Mouse (Mus musculus) heart, embryonic 10.5 days (tissue): ENCODE data around the gene Mtg2. TPM values are rescaled to one million over a fixed set of nuclear protein-coding genes. Genes with fewer than 3 reads are reported as not detected.

Experiments
- DNase-seq: peaks from one replicate; pipeline ENCODE4 v3.0.0-alpha.2; 2017; ENCODE audit warnings: low spot score
- H3K27ac ChIP-seq: fragments of 300-500 bp; sonication (generic); 2 replicates; pipeline ENCODE4 v1.5.1; 2016; ENCODE audit warnings: mild to moderate bottlenecking
- H3K27me3 ChIP-seq: fragments of 300-500 bp; sonication (generic); 2 replicates; pipeline ENCODE4 v1.6.1; 2016; ENCODE audit warnings: mild to moderate bottlenecking; ENCODE audit not compliant: poor library complexity, insufficient read depth, severe bottlenecking
- H3K36me3 ChIP-seq: fragments of 300-500 bp; sonication (generic); 2 replicates; pipeline ENCODE4 v1.6.1; 2016; ENCODE audit warnings: mild to moderate bottlenecking, moderate library complexity
- H3K4me1 ChIP-seq: fragments of 300-500 bp; sonication (generic); 2 replicates; pipeline ENCODE4 v1.6.1; 2016; ENCODE audit warnings: mild to moderate bottlenecking
- H3K4me3 ChIP-seq: fragments of 300-500 bp; sonication (generic); 2 replicates; pipeline ENCODE4 v1.5.1; 2016; ENCODE audit warnings: mild to moderate bottlenecking, moderate library complexity
- H3K9me3 ChIP-seq: fragments of 300-500 bp; sonication (generic); 2 replicates; pipeline ENCODE4 v1.6.1; 2016; ENCODE audit warnings: mild to moderate bottlenecking, moderate library complexity
- WGBS: fragments of 180-500 bp; shearing (Covaris S2); methylation state at CpG from one replicate; pipeline ENCODE4 v1.1.7; 2016; 5-methylcytosine and 5-hydroxymethylcytosine counted together
- polyA plus RNA-seq: library from polyadenylated mRNA; unstranded; fragments of >200 nt; fragmentation: Nextera tagmentation; extraction: Ambion mirVana; gene quantifications from 2 replicates; pipeline ENCODE4 v1.2.1, GENCODE M21; 2016

Mtg2 gene
- polyA plus RNA-seq, 1 experiment from 2014 or later, result 29.7 TPM

GRCm38 (mm10) chr2:180099529-180099928 lies 29.1 kb downstream of the Mtg2 start:
- Histone ChIP-seq H3K36me3 (no peaks in the 10 kb centered on the region), H3K27me3 (peaks cover 92% of the 10 kb centered on the region), H3K27ac (no peak overlapping the region), H3K4me3 (peak overlapping the region; percentile 15; the same call in 1 of the 2 replicates), H3K4me1 (peaks cover 26% of the 10 kb centered on the region), H3K9me3 (no peaks in the 10 kb centered on the region)
- WGBS, result 9% methylated on average over 15 of the region's 15 CpGs
- DNase-seq, result no peak

DNA sequence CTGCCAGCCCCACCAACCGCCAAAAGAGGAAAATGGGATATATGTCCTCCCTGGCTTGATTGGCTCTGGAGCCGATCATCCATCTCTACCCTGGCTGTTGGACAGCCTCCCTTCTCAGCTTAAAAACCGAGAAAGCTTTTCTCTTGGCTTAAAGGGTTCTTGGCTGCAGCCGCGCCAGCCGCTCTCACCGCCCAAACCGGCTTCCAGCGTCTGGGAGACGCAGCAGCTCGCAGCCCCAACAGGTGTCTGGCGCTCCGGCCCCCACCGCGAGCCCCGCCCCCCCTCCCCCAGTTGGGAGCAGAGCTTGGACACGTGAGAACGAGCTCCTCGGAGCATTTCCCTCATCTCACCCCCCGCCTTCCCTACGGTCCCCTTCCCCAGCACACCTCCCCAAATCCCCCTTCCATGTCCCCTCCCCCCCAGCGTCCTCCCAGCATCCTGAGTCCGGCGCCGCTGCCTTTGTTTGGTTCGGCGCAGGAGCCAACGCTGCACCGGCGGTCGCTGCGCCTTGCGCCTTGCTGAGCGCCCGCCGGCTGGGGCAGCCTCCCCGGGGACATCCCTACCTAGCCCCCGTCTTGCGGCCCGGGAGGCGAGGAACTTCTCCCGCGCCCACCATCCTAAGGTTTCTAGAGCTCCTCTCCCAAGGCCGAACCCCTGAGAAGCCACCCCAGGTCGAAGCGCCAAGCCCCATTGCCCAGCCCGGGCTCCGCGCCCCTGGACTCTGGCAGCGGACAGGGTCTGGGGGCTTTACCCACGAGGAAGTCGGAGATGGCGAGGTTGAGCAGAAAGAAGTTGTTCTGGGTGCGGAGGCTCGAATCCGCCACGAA lies 33.0 kb downstream of the Mtg2 start:
- Histone ChIP-seq H3K9me3 (no peaks in the 10 kb centered on the region), H3K36me3 (no peaks in the 10 kb centered on the region), H3K27ac (no peak overlapping the region), H3K27me3 (peaks cover 83% of the 10 kb centered on the region), H3K4me3 (peak overlapping the region; percentile 72), H3K4me1 (peaks cover 35% of the 10 kb centered on the region)
- no peak for DNase-seq
- 2% methylated on average over 57 of the region's 57 CpGs for WGBS

DNA sequence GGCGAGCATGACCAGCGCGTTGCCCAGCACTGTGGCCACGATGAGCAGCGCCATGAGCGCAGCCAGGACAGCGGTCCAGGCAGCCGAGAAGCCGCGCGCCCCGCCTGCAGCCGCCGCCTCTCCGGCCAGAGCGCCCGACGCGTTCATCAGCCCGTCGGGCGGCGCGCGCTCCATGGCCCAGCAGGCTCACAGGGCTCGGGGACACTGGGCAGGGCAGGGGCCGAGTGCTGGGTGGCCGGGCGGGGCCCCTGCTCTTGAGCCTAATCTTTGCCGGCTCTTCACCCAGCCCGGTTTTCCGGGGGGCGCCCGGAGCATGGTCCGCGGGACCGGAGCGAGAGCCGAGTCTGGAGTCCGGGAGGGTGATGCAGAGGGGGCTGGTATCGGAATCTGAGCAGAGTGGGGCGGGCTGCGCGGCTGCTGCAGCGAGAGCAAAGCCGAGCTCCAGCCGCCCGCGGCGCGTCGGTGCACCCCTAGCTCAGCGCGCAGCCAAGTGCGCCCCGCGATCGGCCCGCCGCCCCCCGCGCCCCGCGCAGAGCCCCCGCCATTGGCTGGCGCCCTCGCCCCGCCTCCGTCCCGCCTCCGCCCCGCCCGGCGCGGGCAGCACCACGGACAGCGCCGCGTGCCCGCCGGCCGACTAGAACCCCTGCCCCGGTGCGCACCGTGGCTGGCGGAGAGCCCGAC lies 33.7 kb downstream of the Mtg2 start, which contains the start of gene Hrh3:
TSS of gene Hrh3 (minus strand) at position 511 of the 681 bp plus-strand sequence.
- no peak within 1 kb of the TSS for H3K27ac ChIP-seq
- H3K9me3 ChIP-seq, result no peaks in the 10 kb centered on the region
- under 1% methylated on average over 79 of the region's 87 CpGs for WGBS
- peaks cover 40% of the 10 kb centered on the region for H3K4me1 ChIP-seq
- peaks cover 76% of the 10 kb centered on the region for H3K27me3 ChIP-seq
- H3K36me3 ChIP-seq, result no peaks in the 10 kb centered on the region
- DNase-seq, result peak; percentile 84
- peak within 1 kb of the TSS; percentile 72 for H3K4me3 ChIP-seq

DNA sequence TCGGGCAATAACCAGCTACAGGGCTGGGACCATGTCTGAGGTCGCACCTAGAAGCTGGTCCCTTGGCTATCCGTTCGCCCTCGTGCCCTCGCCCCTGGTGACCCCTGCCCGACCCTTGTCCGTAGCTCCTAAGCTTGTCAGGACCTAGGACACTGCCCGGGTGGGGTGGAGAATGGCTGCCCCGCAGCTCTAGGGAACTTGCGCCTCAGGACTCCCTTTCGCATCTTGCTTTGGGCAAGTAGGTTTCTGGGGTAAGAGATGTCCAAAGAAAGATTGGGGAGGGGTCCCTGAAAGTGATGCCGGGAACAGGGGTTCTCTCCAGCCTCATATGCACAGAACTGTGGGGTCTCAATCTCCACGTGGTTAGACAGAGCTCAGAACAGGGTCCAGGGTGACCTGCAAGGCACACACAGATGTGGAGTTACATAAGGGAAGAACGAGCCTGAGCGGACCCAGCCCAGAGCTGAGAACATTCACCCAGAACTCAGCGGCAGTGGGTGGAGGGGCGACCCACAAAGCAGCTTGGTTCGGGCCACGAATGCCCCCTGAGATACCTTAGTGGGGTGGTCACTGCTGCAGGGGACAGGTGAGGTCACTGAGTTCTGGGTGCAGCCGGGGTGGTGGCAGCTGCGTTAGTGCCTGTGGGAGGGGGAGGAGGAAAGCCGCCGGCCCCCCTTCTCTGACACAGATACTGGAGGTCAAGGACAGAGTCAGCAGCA lies 34.4 kb downstream of the Mtg2 start:
- Histone ChIP-seq H3K9me3 (no peaks in the 10 kb centered on the region), H3K27me3 (peaks cover 69% of the 10 kb centered on the region), H3K4me1 (peaks cover 40% of the 10 kb centered on the region), H3K4me3 (peak overlapping the region; percentile 72), H3K27ac (no peak overlapping the region), H3K36me3 (no peaks in the 10 kb centered on the region)
- 12% methylated on average over 24 of the region's 24 CpGs for WGBS
- DNase-seq, result no peak

- no peak for DNase-seq
- WGBS, result 22% methylated on average over 8 of the region's 8 CpGs
- H3K27ac ChIP-seq, result no peak overlapping the region
- peaks cover 46% of the 10 kb centered on the region for H3K4me1 ChIP-seq
- H3K27me3 ChIP-seq, result peaks cover 61% of the 10 kb centered on the region
- H3K4me3 ChIP-seq, result 0 out of 2 replicates have a peak overlapping the region, but pooled peaks have one; percentile 4
- no peaks in the 10 kb centered on the region for H3K9me3 ChIP-seq
- H3K36me3 ChIP-seq, result no peaks in the 10 kb centered on the region
These were observed 35.2 kb downstream of the Mtg2 start for GRCm38 (mm10) chr2:180105441-180106190.

- 57% methylated on average over 4 of the region's 4 CpGs for WGBS
- Histone ChIP-seq H3K27me3 (peaks cover 53% of the 10 kb centered on the region), H3K4me3 (no peak overlapping the region), H3K9me3 (no peaks in the 10 kb centered on the region), H3K4me1 (peaks cover 52% of the 10 kb centered on the region), H3K36me3 (no peaks in the 10 kb centered on the region), H3K27ac (no peak overlapping the region)
- DNase-seq, result no peak
These were observed 36.7 kb downstream of the Mtg2 start for GRCm38 (mm10) chr2:180107081-180107480.

DNA sequence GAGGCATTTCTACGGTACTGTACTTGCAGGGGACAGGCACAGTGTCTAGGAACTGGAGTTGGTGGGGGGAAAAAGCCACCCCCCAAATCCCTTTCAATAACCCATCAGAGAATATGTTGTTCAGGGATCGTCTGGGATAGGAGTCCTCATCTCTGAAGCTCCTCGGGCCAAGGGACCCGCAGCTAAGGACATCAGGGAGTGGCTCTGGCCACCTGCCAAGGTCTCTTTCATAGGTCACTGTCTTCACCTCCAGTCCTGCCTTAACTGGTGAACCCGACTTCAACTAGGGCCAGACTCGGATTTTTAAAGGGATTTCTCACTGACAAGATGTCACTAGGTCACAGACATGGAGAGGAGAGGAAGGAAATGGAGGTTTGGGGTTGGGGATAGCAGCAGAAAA lies 37.9 kb downstream of the Mtg2 start:
- H3K27ac ChIP-seq, result no peak overlapping the region
- DNase-seq, result no peak
- 58% methylated on average over 6 of the region's 6 CpGs for WGBS

GRCm38 (mm10) chr2:180113909-180114890 lies 43.8 kb downstream of the Mtg2 start:
- H3K27me3 ChIP-seq, result peaks cover 18% of the 10 kb centered on the region; the same call in 1 of the 2 replicates
- no peak overlapping the region; the same call in 1 of the 2 replicates for H3K27ac ChIP-seq

More for the DNA sequence above, 37.9 kb downstream of the Mtg2 start:
- no peaks in the 10 kb centered on the region for H3K9me3 ChIP-seq
- H3K4me1 ChIP-seq, result peaks cover 49% of the 10 kb centered on the region
- peaks cover 48% of the 10 kb centered on the region for H3K27me3 ChIP-seq
- H3K4me3 ChIP-seq, result no peak overlapping the region
- no peaks in the 10 kb centered on the region for H3K36me3 ChIP-seq

GRCm38 (mm10) chr2:180115279-180115678 lies 44.9 kb downstream of the Mtg2 start:
- Histone ChIP-seq H3K27ac (peak overlapping the region; percentile 63; the same call in 1 of the 2 replicates), H3K27me3 (peaks cover 18% of the 10 kb centered on the region; the same call in 1 of the 2 replicates), H3K9me3 (no peaks in the 10 kb centered on the region), H3K4me1 (peaks cover 64% of the 10 kb centered on the region), H3K4me3 (no peak overlapping the region), H3K36me3 (no peaks in the 10 kb centered on the region)
- no peak for DNase-seq
- 26% methylated on average over 6 of the region's 6 CpGs for WGBS

More at GRCm38 (mm10) chr2:180113909-180114890, 43.8 kb downstream of the Mtg2 start:
- H3K4me1 ChIP-seq, result peaks cover 66% of the 10 kb centered on the region
- no peak for DNase-seq
- H3K9me3 ChIP-seq, result no peaks in the 10 kb centered on the region
- no peak overlapping the region for H3K4me3 ChIP-seq
- WGBS, result 60% methylated on average over 17 of the region's 17 CpGs
- H3K36me3 ChIP-seq, result no peaks in the 10 kb centered on the region

GRCm38 (mm10) chr2:180116081-180116493 lies 45.7 kb downstream of the Mtg2 start:
- Histone ChIP-seq H3K27ac (peak overlapping the region; percentile 33; the same call in 1 of the 2 replicates), H3K36me3 (no peaks in the 10 kb centered on the region), H3K27me3 (peaks cover 18% of the 10 kb centered on the region; the same call in 1 of the 2 replicates), H3K4me1 (peaks cover 64% of the 10 kb centered on the region), H3K4me3 (no peak overlapping the region), H3K9me3 (no peaks in the 10 kb centered on the region)
- WGBS, result 45% methylated on average over 10 of the region's 10 CpGs
- DNase-seq, result no peak

GRCm38 (mm10) chr2:180116741-180117484 lies 46.5 kb downstream of the Mtg2 start:
- Histone ChIP-seq H3K27me3 (peaks cover 13% of the 10 kb centered on the region; the same call in 1 of the 2 replicates), H3K9me3 (no peaks in the 10 kb centered on the region), H3K27ac (no peak overlapping the region), H3K4me3 (no peak overlapping the region), H3K36me3 (no peaks in the 10 kb centered on the region), H3K4me1 (peaks cover 57% of the 10 kb centered on the region)
- 70% methylated on average over 8 of the region's 8 CpGs for WGBS
- no peak for DNase-seq
